Mouse (Mus musculus) embryonic stem cell, embryonic (primary cell): ENCODE results near the gene Ppp4r2.

Experiments
- CTCF ChIA-PET, 4 experiments: fragments of 300-600 bp in 2 of 4; fragments of 350-600 bp in 2 of 4; sonication (Branson Sonifier 250); formaldehyde crosslinking; loops; one replicate each; lab custom pipeline; 2022; ENCODE audit warnings: inconsistent platforms in 2 of 4; lab: Charles Lee
- POLR2A ChIA-PET, 4 experiments: fragments of 300-600 bp in 2 of 4; fragments of 350-600 bp in 2 of 4; sonication (Branson Sonifier 250); formaldehyde crosslinking; loops; one replicate each; lab custom pipeline; 2022; ENCODE audit warnings: antibody characterized with exemption in 4 of 4, inconsistent platforms in 1 of 4; lab: Charles Lee

Gene Ppp4r2

GRCm38 (mm10) chr6:100833355-100833754 lies at the start of gene Ppp4r2:
Ppp4r2 (plus strand) TSS chr6:100833622.
- ChIA-PET CTCF (interaction anchor here in 2 of 4 experiments (0.7 to 0.8 kb wide), 2 partner anchors 10 to 24 kb away, joined by 3 to 5 read pairs; no protein-coding TSS in a partner anchor), POLR2A (interaction anchor here (0.5 to 6.3 kb wide), 31 partner anchors 9 to 1141 kb away, joined by 3 to 41 read pairs (median 3); partner anchors contain the start of gene Gpr27 (in 1 of the 4))

- POLR2A ChIA-PET: no interaction called here
- CTCF ChIA-PET: no interaction called here
Measured at GRCm38 (mm10) chr6:100787726-100788125, 45.7 kb upstream of the Ppp4r2 start.

- CTCF ChIA-PET: no interaction called here
- POLR2A ChIA-PET: interaction anchor here in 1 of 4 experiments (0.7 kb wide), 1 partner anchor 175 kb away, joined by 4 read pairs; no protein-coding TSS in a partner anchor
Measured at GRCm38 (mm10) chr6:100789161-100789560, 44.3 kb upstream of the Ppp4r2 start.

- ChIA-PET POLR2A (interaction anchor here in 1 of 4 experiments (1.0 to 1.2 kb wide), 2 partner anchors 9 to 41 kb away, joined by 3 read pairs; partner anchors contain the start of gene Ppp4r2), CTCF (no interaction called here)
Measured at GRCm38 (mm10) chr6:100792055-100792659, 41.3 kb upstream of the Ppp4r2 start.

GRCm38 (mm10) chr6:100792973-100793769 lies 40.3 kb upstream of the Ppp4r2 start:
- ChIA-PET POLR2A (interaction anchor here in 1 of 4 experiments (1.0 to 1.2 kb wide), 2 partner anchors 10 to 40 kb away, joined by 3 read pairs; partner anchors contain the start of gene Ppp4r2), CTCF (no interaction called here)

- POLR2A ChIA-PET: no interaction called here
- CTCF ChIA-PET: no interaction called here
Measured at GRCm38 (mm10) chr6:100795797-100796196, 37.6 kb upstream of the Ppp4r2 start.

GRCm38 (mm10) chr6:100799290-100799689 lies 34.1 kb upstream of the Ppp4r2 start:
- CTCF ChIA-PET: no interaction called here
- POLR2A ChIA-PET: interaction anchor here in 2 of 4 experiments (0.5 to 0.6 kb wide), 2 partner anchors 316 to 528 kb away, joined by 3 to 6 read pairs; no protein-coding TSS in a partner anchor

GRCm38 (mm10) chr6:100799766-100800165 lies 33.7 kb upstream of the Ppp4r2 start:
- ChIA-PET CTCF (no interaction called here), POLR2A (interaction anchor here in 1 of 4 experiments (0.5 kb wide), 1 partner anchor 527 kb away, joined by 6 read pairs; no protein-coding TSS in a partner anchor)

GRCm38 (mm10) chr6:100800497-100800955 lies 32.9 kb upstream of the Ppp4r2 start:
- POLR2A ChIA-PET: no interaction called here
- CTCF ChIA-PET: no interaction called here

GRCm38 (mm10) chr6:100802381-100803083 lies 30.9 kb upstream of the Ppp4r2 start:
- ChIA-PET POLR2A (interaction anchor here in 2 of 4 experiments (1.0 to 1.1 kb wide), 2 partner anchors 30 to 40 kb away, joined by 3 read pairs; no protein-coding TSS in a partner anchor), CTCF (interaction anchor here in 2 of 4 experiments (0.6 to 1.0 kb wide), 3 partner anchors 84 to 1150 kb away, joined by 3 read pairs; no protein-coding TSS in a partner anchor)

GRCm38 (mm10) chr6:100803250-100803649 lies 30.2 kb upstream of the Ppp4r2 start:
- CTCF ChIA-PET: interaction anchor here in 2 of 4 experiments (0.6 to 1.0 kb wide), 3 partner anchors 83 to 1151 kb away, joined by 3 read pairs; no protein-coding TSS in a partner anchor
- POLR2A ChIA-PET: interaction anchor here in 3 of 4 experiments (0.6 to 1.1 kb wide), 5 partner anchors 20 to 447 kb away, joined by 3 to 5 read pairs (median 3); no protein-coding TSS in a partner anchor

- ChIA-PET POLR2A (interaction anchor here in 1 of 4 experiments (0.7 kb wide), 1 partner anchor 9 kb away, joined by 7 read pairs; no protein-coding TSS in a partner anchor), CTCF (interaction anchor here in 1 of 4 experiments (0.7 kb wide), 1 partner anchor 1251 kb away, joined by 3 read pairs; no protein-coding TSS in a partner anchor)
Measured at GRCm38 (mm10) chr6:100807187-100807586, 26.2 kb upstream of the Ppp4r2 start.

- ChIA-PET CTCF (interaction anchor here in 2 of 4 experiments (0.7 kb wide), 3 partner anchors 137 to 1766 kb away, joined by 3 to 5 read pairs (median 4); partner anchors contain the start of gene Shq1 (in 1 of the 2)), POLR2A (interaction anchor here in 1 of 4 experiments (0.7 kb wide), 2 partner anchors 10 to 807 kb away, joined by 6 to 7 read pairs; no protein-coding TSS in a partner anchor)
Measured at GRCm38 (mm10) chr6:100807746-100808145, 25.7 kb upstream of the Ppp4r2 start.

GRCm38 (mm10) chr6:100808221-100808778 lies 25.1 kb upstream of the Ppp4r2 start:
- POLR2A ChIA-PET: interaction anchor here in 1 of 4 experiments (0.7 kb wide), 1 partner anchor 807 kb away, joined by 6 read pairs; no protein-coding TSS in a partner anchor

GRCm38 (mm10) chr6:100810117-100810516 lies 23.3 kb upstream of the Ppp4r2 start:
- POLR2A ChIA-PET: interaction anchor here in 1 of 4 experiments (0.6 kb wide), 1 partner anchor 29 kb away, joined by 4 read pairs; no protein-coding TSS in a partner anchor
- CTCF ChIA-PET: no interaction called here

More at GRCm38 (mm10) chr6:100808221-100808778, 25.1 kb upstream of the Ppp4r2 start:
- CTCF ChIA-PET: interaction anchor here in 2 of 4 experiments (0.7 kb wide), 2 partner anchors 137 to 1767 kb away, joined by 4 to 5 read pairs; partner anchors contain the start of gene Shq1 (in 1 of the 2)

- POLR2A ChIA-PET: interaction anchor here in 1 of 4 experiments (0.6 kb wide), 1 partner anchor 142 kb away, joined by 7 read pairs; no protein-coding TSS in a partner anchor
- CTCF ChIA-PET: interaction anchor here in 1 of 4 experiments (0.6 kb wide), 1 partner anchor 138 kb away, joined by 3 read pairs; no protein-coding TSS in a partner anchor
Measured at GRCm38 (mm10) chr6:100811731-100812130, 21.7 kb upstream of the Ppp4r2 start.

GRCm38 (mm10) chr6:100821367-100821766 lies 12.1 kb upstream of the Ppp4r2 start:
- ChIA-PET CTCF (no interaction called here), POLR2A (interaction anchor here in 2 of 4 experiments (0.8 to 2.1 kb wide), 3 partner anchors 12 to 176 kb away, joined by 5 to 12 read pairs (median 6); partner anchors contain the start of gene Ppp4r2 (in 2 of the 2))
